Mouse (Mus musculus): ENCODE measurements at regions not wholly inside any gene's neighbourhood (a gene's known extent, or its start where the extent isn't known, plus 50 kb on each side); places are given as distances from the start of the nearest gene placed in this dataset.

GRCm38 (mm10) chr4:131685544-131685943 lies 152.5 kb downstream of the Ptpru start:
- WGBS = 84% methylated on average over 4 of the region's 4 CpGs

GRCm38 (mm10) chr4:131694232-131694631 lies 143.9 kb downstream of the Ptpru start:
- 6% methylated on average over 5 of the region's 5 CpGs for WGBS
- no peaks in the 10 kb centered on the region for H3K4me1 ChIP-seq
- no peak overlapping the region for H3K9ac ChIP-seq
- ATAC-seq (ENCODE audit: extremely low read depth, insufficient number of reproducible peaks, low FRiP score, low TSS enrichment) = no peak
- no peak overlapping the region for H3K27ac ChIP-seq (replicated peaks)
- H3K4me3 ChIP-seq = no peak overlapping the region
- no peaks in the 10 kb centered on the region for H3K36me3 ChIP-seq
- H3K9me3 ChIP-seq = no peaks in the 10 kb centered on the region
- H3K4me2 ChIP-seq = no peak overlapping the region
- H3K27me3 ChIP-seq (replicated peaks) = no peaks in the 10 kb centered on the region

More at GRCm38 (mm10) chr4:131685544-131685943, 152.5 kb downstream of the Ptpru start:
- no peak for ATAC-seq (ENCODE audit: extremely low read depth, insufficient number of reproducible peaks, low FRiP score, low TSS enrichment)
- Histone ChIP-seq H3K27ac (replicated peaks) (no peak overlapping the region), H3K9ac (no peak overlapping the region), H3K4me1 (no peaks in the 10 kb centered on the region), H3K9me3 (0 out of 2 replicates have a peak, but pooled peaks cover 4% of the 10 kb centered on the region), H3K4me2 (no peak overlapping the region), H3K36me3 (no peaks in the 10 kb centered on the region), H3K4me3 (no peak overlapping the region), H3K27me3 (replicated peaks) (no peaks in the 10 kb centered on the region)

GRCm38 (mm10) chr4:131695941-131696912 lies 141.9 kb downstream of the Ptpru start:
- H3K36me3 ChIP-seq = no peaks in the 10 kb centered on the region
- no peak overlapping the region for H3K27ac ChIP-seq (replicated peaks)
- H3K4me1 ChIP-seq = no peaks in the 10 kb centered on the region
- no peak overlapping the region for H3K4me2 ChIP-seq
- 61% methylated on average over 26 of the region's 26 CpGs for WGBS
- H3K9ac ChIP-seq = no peak overlapping the region
- H3K27me3 ChIP-seq (replicated peaks) = no peaks in the 10 kb centered on the region
- ATAC-seq (ENCODE audit: extremely low read depth, insufficient number of reproducible peaks, low FRiP score, low TSS enrichment) = no peak
- H3K4me3 ChIP-seq = no peak overlapping the region
- H3K9me3 ChIP-seq = no peaks in the 10 kb centered on the region
